Mouse (Mus musculus): Measurements from ENCODE around the gene Foxp1.

The Foxp1 gene

DNA sequence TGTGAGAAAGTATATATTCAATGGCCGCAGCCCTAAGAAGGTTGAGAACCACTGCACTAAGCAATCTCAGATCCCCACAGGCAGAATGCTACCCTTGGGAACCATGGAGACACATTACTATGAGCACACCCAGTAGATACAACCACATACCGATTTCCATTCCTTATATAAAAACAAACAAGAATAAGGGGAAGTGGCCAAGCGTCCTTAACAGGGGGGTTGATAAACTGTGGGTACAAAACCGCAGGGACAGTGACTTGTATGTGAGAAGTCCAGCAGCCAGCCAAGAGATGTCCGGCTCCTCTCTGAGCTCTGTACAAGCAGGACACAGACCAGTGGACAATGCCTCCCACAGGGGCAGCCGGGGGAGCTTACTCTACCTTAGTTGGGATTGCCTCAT, 563.2 kb downstream of the Foxp1 start:
- no peak for ATAC-seq (ENCODE audit: low TSS enrichment)

DNA sequence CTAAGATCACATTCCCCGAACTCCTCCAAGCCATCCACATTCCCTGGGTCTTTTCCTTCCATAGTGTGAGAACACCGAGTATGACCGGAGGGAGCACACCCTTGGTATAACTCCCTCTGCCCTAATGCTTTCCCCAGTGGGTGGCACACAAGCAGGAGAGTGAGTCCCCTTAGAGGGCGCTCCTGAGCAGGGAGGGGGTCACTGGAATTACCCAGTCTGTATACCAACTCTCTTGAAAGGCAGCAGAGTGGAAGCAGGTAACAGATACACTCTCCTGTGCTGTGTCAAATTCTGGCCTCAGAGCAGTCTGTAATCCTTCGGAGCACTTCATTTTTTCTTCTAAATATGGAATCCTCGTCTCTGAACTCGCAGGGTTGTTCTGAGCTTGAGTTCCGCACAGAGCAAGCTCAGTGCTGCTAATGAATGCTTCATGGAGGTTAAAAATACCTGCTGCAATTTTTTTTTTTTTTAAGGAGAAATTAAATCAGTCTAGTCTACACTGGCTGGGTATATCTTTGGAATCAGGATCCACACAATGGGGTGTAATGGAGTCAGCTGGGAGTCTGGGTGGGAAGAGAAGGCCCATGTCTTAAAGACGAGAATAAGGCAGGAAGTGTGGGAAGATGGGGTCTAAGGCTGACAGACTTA, 565.9 kb downstream of the Foxp1 start:
- peak; percentile 64 for ATAC-seq (ENCODE audit: low TSS enrichment)

DNA sequence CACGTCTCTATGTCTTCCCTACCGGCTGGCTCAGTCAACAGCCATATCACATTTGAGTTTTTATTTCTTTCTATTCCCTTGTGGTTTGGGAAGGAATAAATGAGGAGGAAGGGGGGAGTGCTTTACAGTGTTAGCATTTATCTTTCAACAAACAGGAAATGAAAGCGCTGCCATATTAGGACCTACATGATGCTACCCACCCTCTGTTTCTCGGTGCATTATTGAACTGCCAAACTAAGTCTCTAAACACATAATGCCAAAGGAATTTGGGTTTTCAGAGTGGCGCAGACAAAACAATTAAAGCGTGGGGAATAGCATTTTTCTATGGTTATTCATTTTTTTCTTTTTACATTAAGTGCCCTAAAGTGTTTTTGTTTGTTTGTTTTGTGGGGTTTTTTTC, 566.8 kb downstream of the Foxp1 start:
- ATAC-seq (ENCODE audit: low TSS enrichment), result no peak

GRCm38 (mm10) chr6:98954439-98954838, 568.1 kb downstream of the Foxp1 start:
- ATAC-seq (ENCODE audit: low TSS enrichment), result no peak

GRCm38 (mm10) chr6:98949703-98950191, 572.8 kb downstream of the Foxp1 start:
- ATAC-seq (ENCODE audit: low TSS enrichment), result no peak

- ATAC-seq (ENCODE audit: low TSS enrichment), result no peak
Measured at GRCm38 (mm10) chr6:98949286-98949685, 573.2 kb downstream of the Foxp1 start.

DNA sequence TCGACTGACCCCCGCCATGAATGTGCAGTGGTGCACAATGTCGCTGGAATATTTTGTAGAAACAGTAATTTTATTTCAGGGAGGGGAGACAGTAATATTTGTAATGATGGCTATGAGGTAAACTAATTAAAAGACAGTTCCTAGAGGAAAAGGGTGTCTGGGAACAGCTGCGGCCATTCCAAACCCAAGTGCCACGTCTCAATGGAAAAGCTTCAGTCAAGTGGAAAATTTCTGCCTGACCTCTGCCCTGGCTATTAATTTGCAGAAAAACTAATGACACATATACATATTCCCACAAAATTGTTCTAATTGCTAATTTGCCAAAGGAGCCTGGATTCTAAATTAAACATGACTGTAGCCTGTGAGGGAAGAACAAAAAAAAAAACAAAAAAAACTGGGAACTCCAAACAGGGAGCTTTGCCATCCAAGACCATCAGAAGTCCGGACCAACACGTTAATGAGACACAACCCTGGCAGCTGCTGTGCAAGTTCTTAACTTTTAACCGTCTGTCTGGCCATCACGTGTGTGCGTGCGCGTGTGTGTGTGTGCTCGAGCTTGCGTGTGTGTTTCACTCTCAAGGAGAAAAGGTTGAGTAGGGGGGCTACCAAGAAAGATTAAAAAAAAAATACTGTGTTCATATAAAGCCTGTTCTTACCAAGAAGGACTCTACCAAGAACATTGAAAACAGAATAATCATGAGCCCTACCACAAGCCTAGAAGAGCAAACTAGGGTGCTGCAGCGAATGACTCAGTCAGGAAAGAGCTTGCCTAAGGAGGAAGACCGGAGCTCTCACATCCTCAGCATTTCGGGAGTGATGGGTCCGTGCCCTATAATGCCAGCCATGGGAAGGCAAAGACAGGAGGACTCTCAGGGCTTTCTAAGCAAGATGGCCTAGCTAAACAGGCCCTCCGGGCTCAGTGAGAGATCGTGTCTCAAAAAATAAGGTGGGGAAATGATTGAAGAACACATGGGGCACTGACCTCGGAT, 574.1 kb downstream of the Foxp1 start:
- ATAC-seq (ENCODE audit: low TSS enrichment), result peak; percentile 72

DNA sequence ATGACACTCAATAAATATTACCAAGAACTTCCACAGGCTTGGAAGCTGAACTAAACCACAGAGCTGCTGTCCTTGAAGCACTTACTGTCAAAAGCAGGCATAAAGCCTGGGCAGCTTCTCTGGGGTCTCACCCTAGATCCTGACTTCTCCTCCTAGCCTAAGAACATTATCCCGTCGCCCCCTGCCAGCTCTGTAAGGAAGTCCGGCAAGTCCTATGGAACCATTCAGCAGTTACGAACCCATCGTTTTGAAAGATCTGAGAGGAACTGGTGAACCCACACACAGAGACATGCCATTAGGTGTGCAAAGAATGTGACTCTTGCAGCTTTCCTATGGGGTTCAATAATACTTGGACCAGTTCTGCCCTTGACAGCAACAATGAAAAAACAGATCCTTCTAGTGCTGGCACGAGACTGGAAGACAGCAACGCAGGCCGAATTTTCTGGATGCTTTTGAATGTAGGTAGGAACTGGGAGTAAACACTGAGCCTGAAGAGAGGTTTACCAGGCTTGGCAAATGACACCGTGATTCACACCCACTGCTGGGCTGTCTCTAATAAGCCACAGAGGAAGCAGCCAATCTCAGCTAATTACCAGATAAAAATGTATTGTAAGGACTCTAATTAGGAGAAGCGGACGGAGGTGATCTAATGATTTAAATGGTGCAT, 574.9 kb downstream of the Foxp1 start:
- ATAC-seq (ENCODE audit: low TSS enrichment), result no peak

DNA sequence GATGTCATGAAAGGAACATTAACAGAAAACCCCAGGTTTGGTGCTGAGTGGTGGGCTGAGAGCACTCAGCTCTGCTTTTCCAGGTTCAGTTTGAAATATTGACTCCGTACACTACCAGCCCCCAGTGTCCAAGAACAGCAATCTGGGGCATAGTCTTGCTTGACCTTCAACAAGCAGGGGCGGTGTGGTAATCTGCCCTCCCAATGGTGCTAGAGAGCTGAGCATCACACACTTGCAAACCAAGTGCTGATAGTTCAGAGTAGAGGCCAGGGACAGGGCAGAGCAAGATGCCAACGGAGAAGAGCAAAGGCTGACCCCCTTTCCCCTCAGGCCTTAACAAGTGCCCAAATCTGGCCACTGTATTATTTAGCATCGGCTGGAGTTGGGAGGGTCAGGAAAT, 575.8 kb downstream of the Foxp1 start:
- ATAC-seq (ENCODE audit: low TSS enrichment), result no peak

GRCm38 (mm10) chr6:98945496-98946412, 576.8 kb downstream of the Foxp1 start:
- ATAC-seq (ENCODE audit: low TSS enrichment), result no peak

- ATAC-seq (ENCODE audit: low TSS enrichment), result no peak
Measured at GRCm38 (mm10) chr6:98938348-98938747, 584.2 kb downstream of the Foxp1 start.

GRCm38 (mm10) chr6:98937513-98937912, 585.0 kb downstream of the Foxp1 start:
- peak; percentile 52 for ATAC-seq (ENCODE audit: low TSS enrichment)

DNA sequence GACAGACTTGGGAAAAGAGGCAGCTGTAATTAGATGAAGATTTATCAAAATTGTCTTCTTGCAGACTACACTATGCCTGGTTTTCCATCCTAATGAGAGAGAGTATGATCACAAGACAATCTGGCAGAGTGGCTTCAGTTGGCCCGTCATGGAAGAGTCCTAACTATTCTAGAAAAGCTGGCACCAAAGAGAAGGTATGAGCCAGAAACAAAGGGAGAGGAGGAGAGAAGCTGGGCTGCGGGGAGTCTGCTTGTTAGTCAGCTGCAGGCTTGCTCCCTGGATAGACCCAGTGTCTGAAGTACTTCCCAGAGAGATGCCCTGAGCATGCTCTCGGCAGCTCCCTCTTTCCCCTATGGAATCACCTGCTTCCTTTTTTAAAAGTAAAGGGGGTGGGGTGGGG, 586.1 kb downstream of the Foxp1 start:
- ATAC-seq (ENCODE audit: low TSS enrichment), result peak; percentile 67

- no peak for ATAC-seq (ENCODE audit: low TSS enrichment)
Measured at GRCm38 (mm10) chr6:98935169-98935568, 587.4 kb downstream of the Foxp1 start.

GRCm38 (mm10) chr6:98934381-98934780, 588.1 kb downstream of the Foxp1 start:
- ATAC-seq (ENCODE audit: low TSS enrichment), result no peak

DNA sequence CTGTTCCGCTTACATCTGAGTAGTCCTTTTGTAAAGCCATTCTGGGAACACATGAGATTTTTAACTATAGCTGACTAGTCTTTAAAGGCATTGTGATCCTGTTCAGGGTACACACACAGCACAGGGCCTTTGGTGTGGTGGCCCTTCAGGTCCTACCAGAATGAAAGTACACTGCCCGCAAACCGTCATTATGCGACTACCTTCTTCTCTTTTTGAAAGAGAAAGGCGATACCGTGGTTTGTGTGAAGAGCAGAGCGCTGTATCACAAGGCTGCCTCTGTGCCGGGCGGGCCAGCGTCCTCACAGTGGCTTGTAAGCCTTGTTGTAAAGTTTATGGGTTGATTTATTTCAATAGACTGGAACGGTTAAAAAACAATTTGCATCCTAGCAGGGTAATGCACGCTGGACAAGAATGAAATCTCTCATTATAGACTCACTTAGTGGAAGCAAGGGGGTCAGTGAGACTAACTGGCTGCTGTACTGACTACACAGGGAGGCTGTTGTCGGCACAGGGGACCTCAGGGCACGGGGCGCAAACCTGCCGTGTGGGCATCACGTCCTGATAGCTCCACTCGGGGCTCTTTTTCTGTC, 589.3 kb downstream of the Foxp1 start:
- ATAC-seq (ENCODE audit: low TSS enrichment), result no peak

DNA sequence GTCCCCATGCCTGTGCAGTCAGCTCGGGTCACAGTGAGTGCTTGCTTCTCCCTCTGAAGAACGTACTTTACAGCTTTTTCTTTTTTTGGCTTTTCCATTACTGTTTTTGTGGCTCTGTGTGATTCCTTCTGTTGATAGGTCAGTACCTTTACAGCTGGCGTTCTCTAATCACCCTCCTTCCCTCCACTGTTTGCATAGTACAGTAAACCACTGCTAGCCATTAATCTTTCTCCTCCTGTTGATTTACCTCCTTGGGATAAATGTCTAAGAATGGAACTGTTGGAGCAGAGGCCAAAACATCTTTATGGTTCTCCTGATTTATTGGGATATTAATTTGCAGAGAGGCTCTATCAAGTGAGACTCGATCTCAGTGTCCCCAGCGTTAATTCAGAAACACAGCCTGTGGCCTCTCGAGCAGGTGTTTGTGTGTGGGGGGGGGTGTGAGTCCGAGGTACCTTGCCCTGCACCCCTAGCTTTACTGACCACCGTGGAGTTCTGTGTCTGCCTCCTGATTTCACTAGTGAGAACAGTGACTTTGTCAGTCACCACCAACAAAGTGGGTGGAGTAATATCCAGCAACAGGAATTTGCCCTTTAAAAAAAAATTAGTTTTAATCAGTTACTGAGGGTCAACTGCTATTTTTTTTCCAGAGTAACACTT, 590.5 kb downstream of the Foxp1 start:
- ATAC-seq (ENCODE audit: low TSS enrichment), result no peak

DNA sequence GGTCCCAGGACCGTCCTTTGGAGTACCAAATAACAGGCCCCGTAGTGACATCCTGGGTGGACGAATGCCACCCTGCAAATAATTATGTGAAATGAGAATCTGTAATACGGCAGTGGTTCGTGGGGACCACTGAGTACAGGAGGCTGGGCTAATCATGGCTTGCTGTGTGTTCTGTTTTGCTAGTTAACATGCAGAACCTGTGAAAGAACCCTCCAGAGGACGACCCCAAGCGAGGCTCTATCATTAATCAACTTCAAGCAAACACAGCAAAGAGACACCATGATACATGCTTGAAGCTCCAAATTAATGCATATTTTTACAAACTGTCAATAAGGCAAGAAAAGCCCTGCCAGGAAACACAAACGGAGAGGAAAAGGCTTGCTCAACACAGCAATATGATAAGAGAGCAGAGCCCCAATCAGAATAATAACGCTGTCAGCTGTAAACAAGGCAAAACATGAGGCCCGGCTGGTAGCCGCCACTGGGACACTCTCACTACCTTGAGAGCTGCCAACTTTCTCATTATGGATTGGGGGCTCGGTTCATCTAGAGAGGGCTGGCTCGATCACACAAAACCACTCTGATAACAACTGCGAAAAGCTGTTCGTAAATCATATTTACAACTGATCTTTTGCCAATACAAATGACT, 591.7 kb downstream of the Foxp1 start:
- ATAC-seq (ENCODE audit: low TSS enrichment), result no peak

DNA sequence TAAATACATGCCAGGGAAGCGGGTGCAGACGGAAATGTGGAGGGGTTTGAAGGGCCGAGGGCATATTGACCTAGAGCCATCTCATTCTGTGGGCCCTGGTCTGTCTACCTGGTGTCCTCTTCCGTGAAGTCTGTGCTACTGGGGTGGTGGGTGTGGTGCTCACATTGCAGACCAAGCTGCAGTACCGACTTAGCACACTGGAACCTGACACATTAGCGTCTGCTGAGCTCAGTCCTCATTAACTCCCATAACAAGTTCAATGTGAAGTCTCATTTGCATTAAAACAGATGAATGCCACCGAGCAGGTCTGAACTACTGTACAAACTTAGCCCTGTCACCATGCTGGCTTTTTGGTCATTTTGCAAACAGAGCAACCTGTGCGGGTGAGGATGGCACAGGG, 594.2 kb downstream of the Foxp1 start:
- no peak for ATAC-seq (ENCODE audit: low TSS enrichment)

DNA sequence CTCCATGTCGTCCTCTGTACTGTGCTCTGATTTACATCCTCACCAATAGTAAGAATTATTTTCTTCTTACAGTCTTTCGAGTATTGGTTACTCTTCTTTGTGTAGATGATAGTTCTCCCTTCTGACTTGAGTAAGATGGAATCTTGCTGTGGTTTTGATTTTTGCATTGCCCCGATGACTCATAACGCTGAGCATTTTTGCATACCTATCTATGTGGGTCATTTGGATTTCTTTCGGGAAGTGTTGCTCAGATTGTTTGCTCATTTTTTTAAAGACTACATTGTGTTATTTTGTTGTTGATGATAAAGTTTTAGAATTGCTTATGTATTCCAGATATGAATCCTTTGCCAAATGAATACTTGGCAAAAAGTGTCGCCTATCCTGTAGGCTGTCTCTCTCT, 621.3 kb downstream of the Foxp1 start:
- no peak for ATAC-seq (ENCODE audit: low TSS enrichment)

Data from frontal cortex, adult (tissue).